Mouse (Mus musculus) layer of hippocampus, adult 2 months (tissue): Measurements from ENCODE around the gene Spag8. TPM values are rescaled to one million over a fixed set of nuclear protein-coding genes. Genes with fewer than 3 reads are reported as not detected.
A peak's percentile ranks its signal among the peaks of the same experiment; 100 is the strongest.

Source experiments
- DNase-seq, 2 experiments: peaks; one replicate each; pipeline ENCODE4 v3.0.0; 2022; ENCODE audit warnings: low spot score in 2 of 2
- H3K27ac ChIP-seq: fragments of 200-600 bp; 2 replicates; pipeline ENCODE4 v1.8.1; 2022
- H3K4me3 ChIP-seq: fragments of 200-600 bp; 2 replicates; pipeline ENCODE4 v1.8.1; 2022; ENCODE audit warnings: mild to moderate bottlenecking
- CTCF ChIP-seq: fragments of 200-600 bp; conservative IDR thresholded peaks from 2 replicates; pipeline ENCODE4 v1.8.1; 2022; ENCODE audit warnings: antibody characterized with exemption, mild to moderate bottlenecking, moderate library complexity
- long read RNA-seq, 2 experiments: library from polyadenylated mRNA; stranded (forward); transcript quantifications; one replicate each; pipeline ENCODE4 v2.0.0; 2021; ENCODE audit warnings: borderline mapping rate in 2 of 2
- total RNA-seq, 2 experiments: library from RNA; stranded (reverse); gene quantifications; 2 replicates each; pipeline ENCODE4 v1.2.3; 2021

The Spag8 gene
- total RNA-seq: 1 to 10 TPM; 2.0 to 2.5 TPM
- long read RNA-seq, experiment 1, partial matches to known transcripts: 0 of 2 reads
- long read RNA-seq, experiment 1, other reads (novel, unspliced or antisense): 2 of 2 reads
- long read RNA-seq, experiment 2, partial matches to known transcripts: 0 of 3 reads
- long read RNA-seq, experiment 2, other reads (novel, unspliced or antisense): 3 of 3 reads

DNA sequence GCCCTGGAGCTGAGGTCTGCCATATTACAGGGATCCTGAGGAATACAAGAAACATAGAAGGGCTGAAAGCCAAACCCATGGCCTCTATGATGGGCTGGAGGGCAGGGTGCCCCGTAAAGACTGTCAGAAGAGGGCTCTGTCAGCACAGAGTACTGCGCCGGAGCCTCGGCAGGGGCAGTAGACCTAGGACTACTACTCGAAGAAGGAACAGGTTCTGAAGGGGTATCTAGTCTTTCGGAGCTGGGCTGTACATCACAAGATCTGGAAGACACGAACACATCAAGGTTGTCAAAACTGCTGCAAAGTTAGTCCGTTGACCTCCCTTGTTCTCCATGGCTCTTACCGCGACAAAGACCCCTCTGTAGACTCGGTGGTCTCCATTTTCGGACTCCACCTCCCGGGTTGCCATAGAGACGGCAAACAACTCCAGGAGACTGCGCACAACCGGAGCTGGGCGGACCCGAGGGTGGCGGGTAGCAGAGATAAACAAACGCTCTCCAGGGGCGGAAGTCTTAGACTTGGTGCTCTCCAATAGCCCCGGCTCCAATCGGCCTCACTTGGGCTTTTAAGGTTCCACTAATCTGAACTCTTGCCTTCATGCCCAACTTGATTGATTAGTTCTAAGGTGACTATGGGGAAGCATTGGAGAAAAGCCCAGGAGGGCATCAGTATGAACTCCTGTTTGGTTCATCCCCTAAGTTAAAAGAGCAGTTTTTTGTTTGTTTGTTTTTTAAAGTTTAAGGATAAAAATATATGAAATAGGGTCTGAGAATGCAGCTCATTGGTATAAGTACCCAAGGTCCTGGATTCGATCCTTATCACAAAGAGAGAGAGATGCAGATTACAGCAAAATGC is at the start of gene Spag8:
Spag8 (minus strand) TSS at position 434 of the 855 bp plus-strand sequence.
- no peak for TF ChIP-seq CTCF
- DNase-seq: no peak
- Histone ChIP-seq H3K27ac (peak within 1 kb of the TSS; percentile 21; the same call in 1 of the 2 replicates), H3K4me3 (peak within 1 kb of the TSS; percentile 28)

GRCm38 (mm10) chr4:43700707-43701106 is 47.3 kb upstream of the Spag8 start, which contains the start of gene Olfr70:
TSS of gene Olfr70 (minus strand) at chr4:43700807.
- Histone ChIP-seq H3K27ac (no peak within 1 kb of the TSS), H3K4me3 (no peak within 1 kb of the TSS)
- TF ChIP-seq CTCF: no peak
- DNase-seq: no peak

DNA sequence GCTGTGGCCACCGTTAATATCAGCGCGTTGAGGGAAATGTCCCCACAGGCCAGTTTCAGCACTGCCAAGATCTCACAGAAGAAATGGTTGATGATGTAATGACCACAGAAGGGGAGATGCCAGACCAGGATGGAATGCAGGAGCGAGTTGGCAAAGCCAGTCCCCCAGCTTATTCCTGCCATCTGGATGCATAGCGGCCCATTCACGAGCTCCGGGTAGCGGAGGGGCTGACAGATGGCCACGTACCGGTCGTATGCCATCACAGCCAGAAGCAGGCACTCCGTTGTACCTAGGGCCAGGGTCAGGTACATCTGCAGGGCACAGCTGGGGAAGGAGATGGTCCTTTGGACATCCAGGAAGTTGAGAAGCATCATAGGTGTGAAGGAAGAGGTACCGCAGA is 43.2 kb upstream of the Spag8 start:
- Histone ChIP-seq H3K4me3 (no peak overlapping the region), H3K27ac (no peak overlapping the region)
- no peak for TF ChIP-seq CTCF
- no peak for DNase-seq

- DNase-seq: no peak
- no peak overlapping the region for H3K27ac ChIP-seq
- no peak for TF ChIP-seq CTCF
- no peak overlapping the region for H3K4me3 ChIP-seq
These were observed 41.9 kb upstream of the Spag8 start for GRCm38 (mm10) chr4:43695249-43695671.

DNA sequence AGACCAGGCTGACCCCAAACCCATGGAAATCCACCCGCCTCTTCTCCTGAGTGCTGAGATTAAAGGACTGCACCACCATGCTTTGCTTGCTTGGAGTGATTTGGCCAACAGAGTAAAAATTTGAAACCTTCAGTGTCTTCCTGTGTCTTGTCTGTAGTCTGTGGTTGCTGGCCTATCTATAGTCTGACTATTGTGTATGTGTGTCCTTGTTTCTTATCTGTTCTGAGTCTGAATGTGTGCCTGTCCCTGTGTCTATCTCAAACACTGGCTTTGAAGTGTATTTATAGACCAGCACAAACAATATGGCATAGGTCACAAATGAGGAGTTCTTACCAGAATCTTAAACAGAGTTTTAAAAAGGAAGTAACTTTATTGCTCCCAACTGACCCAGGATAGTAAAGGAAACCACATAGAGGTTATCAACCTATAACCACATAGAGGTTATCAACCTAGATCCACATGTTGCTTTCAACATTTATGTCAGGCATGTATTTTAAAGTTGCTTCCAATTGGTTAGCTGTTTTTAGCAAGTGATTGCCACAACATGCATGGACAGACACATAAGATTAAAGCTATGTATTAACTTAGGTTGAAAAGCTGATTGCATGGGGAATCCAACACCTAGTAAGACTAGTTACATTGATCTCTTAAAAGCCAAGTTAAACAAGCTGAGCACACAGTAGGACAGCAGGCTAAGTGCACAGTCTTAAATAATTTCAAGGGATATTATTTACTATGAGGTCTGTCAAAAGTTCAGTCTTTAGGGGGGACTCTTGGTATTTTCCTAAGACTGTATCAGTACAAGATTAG is 41.2 kb upstream of the Spag8 start:
- H3K27ac ChIP-seq: no peak overlapping the region
- no peak for TF ChIP-seq CTCF
- DNase-seq: no peak
- H3K4me3 ChIP-seq: no peak overlapping the region

DNA sequence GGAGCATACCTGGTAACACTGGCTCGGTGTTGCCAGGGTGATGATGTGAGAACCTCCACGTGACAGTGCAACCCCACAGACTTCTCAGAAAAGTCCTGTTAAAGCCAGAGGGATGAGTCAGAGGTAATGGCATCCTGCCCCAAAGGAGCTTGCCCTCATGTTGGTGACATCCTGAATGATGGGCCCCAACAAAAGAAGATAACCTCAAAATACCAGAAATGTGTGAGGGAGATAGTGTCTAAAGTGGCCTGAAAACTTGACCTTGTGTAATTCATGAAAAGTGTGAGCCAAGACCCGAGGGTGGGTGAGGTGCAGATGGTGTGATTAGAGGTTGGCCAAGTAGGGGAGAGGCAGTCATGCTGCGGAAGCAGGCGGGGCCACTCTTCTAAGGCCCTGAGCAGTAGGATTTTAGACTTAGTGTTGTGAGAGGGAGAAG is 40.4 kb upstream of the Spag8 start:
- no peak overlapping the region for H3K27ac ChIP-seq
- H3K4me3 ChIP-seq: no peak overlapping the region
- DNase-seq: no peak
- no peak for TF ChIP-seq CTCF

GRCm38 (mm10) chr4:43691026-43691425 is 37.6 kb upstream of the Spag8 start:
- TF ChIP-seq CTCF: no peak
- no peak for DNase-seq

DNA sequence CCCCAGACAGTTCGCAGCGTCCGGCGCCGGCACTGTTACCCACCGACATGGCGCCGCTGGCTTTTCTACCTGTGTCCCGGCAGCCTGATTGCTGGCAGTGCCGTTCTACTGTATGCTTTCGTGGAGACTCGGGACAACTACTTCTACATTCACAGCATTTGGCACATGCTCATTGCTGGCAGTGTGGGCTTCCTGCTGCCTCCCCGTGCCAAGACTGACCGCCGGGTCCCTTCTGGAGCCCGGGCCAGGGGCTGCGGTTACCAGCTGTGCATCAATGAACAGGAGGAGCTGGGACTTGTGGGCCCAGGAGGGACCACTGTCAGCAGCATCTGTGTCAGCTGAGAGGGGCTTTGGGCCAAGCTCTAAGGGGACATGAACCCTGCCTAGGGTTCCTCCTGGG is 36.6 kb upstream of the Spag8 start:
- no peak for TF ChIP-seq CTCF
- no peak for DNase-seq
- Histone ChIP-seq H3K4me3 (no peak overlapping the region), H3K27ac (no peak overlapping the region)

More at GRCm38 (mm10) chr4:43691026-43691425, 37.6 kb upstream of the Spag8 start:
- Histone ChIP-seq H3K27ac (no peak overlapping the region), H3K4me3 (no peak overlapping the region)

GRCm38 (mm10) chr4:43679416-43680043 is 26.1 kb upstream of the Spag8 start:
- Histone ChIP-seq H3K27ac (peak overlapping the region; percentile 33; the same call in 1 of the 2 replicates), H3K4me3 (no peak overlapping the region)
- TF ChIP-seq CTCF: no peak
- no peak for DNase-seq

DNA sequence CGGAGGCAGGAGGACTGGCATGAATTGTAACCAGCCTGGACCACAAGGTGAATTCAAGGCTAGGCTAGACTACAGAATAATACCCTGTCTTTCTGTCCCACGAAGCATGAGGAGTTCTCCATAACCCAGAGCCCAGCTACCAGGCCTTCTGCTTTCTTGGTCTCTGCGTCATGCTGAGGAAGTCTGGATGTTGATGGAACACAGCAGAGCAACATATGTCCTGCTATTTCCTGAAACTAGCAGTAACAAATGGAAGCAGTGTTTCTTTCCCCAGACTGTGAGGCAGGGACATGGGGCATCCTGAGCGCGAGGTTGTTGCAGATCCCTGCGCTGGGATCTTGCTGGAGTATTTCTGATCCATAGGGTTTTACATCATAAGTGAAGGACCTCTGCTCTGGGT is 25.1 kb upstream of the Spag8 start:
- no peak for TF ChIP-seq CTCF
- no peak overlapping the region for H3K4me3 ChIP-seq
- peak overlapping the region; percentile 69 for H3K27ac ChIP-seq
- peak; percentile 38 to 68 for DNase-seq

DNA sequence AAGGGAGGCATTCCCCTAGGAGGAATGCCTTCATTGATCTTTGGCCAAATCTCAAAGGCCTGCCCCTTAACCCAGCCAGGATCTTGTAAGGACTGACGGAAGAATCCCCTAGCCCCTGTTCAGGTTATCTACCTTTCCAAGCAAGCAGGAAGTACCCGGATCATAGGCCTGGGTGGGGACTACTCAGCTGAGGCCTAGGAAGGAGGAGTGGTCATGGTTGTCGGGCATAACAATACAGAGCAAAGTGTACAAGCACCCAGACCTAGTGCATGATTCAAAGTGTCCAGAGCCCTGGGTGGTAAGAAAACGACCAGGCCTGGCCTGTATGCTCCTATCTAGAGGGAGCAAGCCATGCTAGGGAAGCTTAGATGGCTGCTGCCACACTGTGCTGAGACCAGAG is 22.2 kb upstream of the Spag8 start:
- no peak overlapping the region for H3K27ac ChIP-seq
- H3K4me3 ChIP-seq: no peak overlapping the region
- no peak for DNase-seq
- no peak for TF ChIP-seq CTCF

- Histone ChIP-seq H3K4me3 (no peak overlapping the region), H3K27ac (no peak overlapping the region)
- no peak for TF ChIP-seq CTCF
- DNase-seq: no peak
These were observed 21.6 kb upstream of the Spag8 start for GRCm38 (mm10) chr4:43674974-43675373.
